Mouse (Mus musculus): Measurements from ENCODE around the gene Kif17.

Gene Kif17

GRCm38 (mm10) chr4:138342048-138342447 lies 91.8 kb downstream of the Kif17 start:
- DNase-seq (ENCODE audit: low spot score) = no peak

- DNase-seq (ENCODE audit: low spot score) = peak; percentile 56
Measured at GRCm38 (mm10) chr4:138342778-138343177, 92.5 kb downstream of the Kif17 start.

GRCm38 (mm10) chr4:138343341-138343837 lies 93.2 kb downstream of the Kif17 start:
- DNase-seq (ENCODE audit: low spot score) = peak; percentile 43

GRCm38 (mm10) chr4:138344891-138345545 lies 94.8 kb downstream of the Kif17 start:
- DNase-seq (ENCODE audit: low spot score) = no peak

- no peak for DNase-seq (ENCODE audit: low spot score)
Measured at GRCm38 (mm10) chr4:138347280-138347679, 97.0 kb downstream of the Kif17 start.

- DNase-seq (ENCODE audit: low spot score) = no peak
Measured at GRCm38 (mm10) chr4:138348716-138349115, 98.5 kb downstream of the Kif17 start.
